Mouse (Mus musculus) thymus, adult 18-20 months (tissue): Measurements from ENCODE around the gene H2al1m.
"Not testable (repeated sequence)": the region's sequence is repeated elsewhere in the genome, so short reads cannot be mapped to it uniquely, and the experiment has no call there.

Experiments
- DNase-seq, 2 experiments: peaks; one replicate each; pipeline ENCODE4 v3.0.0; 2022; ENCODE audit warnings: mixed read lengths in 2 of 2

The H2al1m gene

GRCm38 (mm10) chrX:9332366-9332962 lies 48.9 kb downstream of the H2al1m start:
- DNase-seq: not testable (repeated sequence)

GRCm38 (mm10) chrX:9333035-9333434 lies 49.5 kb downstream of the H2al1m start:
- peak in 1 of 2 experiments; percentile 14 for DNase-seq
